Mouse (Mus musculus) adrenal gland, adult 10 weeks (tissue): ENCODE measurements around the gene Trim17. TPM values are rescaled to one million over a fixed set of nuclear protein-coding genes. Genes with fewer than 3 reads are reported as not detected.

ENCODE experiments used
- polyA plus RNA-seq: library from polyadenylated mRNA; stranded (reverse); fragments of 350-450 nt; fragmentation: Illumina TruSeq; extraction: RNeasy Lipid Tissue Mini Kit (QIAGEN cat#74804); gene quantifications from one replicate; pipeline ENCODE4 v1.2.3, GENCODE M21; 2014; ENCODE audit warnings: low read depth, low replicate concordance

The Trim17 gene
- polyA plus RNA-seq, result not detected

GRCm38 (mm10) chr11:58954420-58955142 is at the start of gene Trim17, which contains the start of gene Hist3h2a:
Gene Trim17 (plus strand): TSS chr11:58954685.
Gene Hist3h2a (plus strand): TSS chr11:58954685.

DNA sequence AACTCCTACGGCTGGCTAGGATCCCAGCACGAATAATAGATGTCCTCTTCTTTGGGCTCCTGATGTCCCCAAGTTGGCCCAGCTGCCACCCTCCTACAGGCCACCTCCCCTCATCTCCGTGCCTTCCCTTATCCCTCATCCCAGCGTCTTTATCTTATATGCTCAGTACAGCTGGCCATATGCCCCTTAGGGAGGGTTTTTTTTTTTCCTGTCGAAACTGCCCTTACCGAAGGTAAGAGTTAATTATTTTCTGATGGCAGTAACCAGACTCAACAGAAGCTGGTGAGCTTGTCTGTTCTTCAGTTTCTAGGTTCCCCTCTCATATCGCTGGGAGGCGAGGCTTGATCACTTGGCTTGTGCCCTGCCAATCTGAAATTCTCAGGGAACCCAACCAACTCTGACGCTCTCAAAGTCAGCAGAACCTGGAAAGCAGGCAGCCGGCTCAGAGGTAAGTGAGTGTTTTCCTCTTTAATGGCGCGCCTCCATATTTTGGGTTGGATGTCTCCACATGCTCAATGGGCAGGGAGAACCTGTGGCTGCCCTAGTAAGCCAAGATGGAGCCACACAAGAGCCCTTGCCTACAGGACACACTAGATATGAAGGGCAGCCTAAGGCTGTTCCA is 36.6 kb upstream of the Trim17 start, which contains the start of gene Btnl10:
Gene Btnl10 (plus strand): TSS at position 164 of the 622 bp plus-strand sequence.

DNA sequence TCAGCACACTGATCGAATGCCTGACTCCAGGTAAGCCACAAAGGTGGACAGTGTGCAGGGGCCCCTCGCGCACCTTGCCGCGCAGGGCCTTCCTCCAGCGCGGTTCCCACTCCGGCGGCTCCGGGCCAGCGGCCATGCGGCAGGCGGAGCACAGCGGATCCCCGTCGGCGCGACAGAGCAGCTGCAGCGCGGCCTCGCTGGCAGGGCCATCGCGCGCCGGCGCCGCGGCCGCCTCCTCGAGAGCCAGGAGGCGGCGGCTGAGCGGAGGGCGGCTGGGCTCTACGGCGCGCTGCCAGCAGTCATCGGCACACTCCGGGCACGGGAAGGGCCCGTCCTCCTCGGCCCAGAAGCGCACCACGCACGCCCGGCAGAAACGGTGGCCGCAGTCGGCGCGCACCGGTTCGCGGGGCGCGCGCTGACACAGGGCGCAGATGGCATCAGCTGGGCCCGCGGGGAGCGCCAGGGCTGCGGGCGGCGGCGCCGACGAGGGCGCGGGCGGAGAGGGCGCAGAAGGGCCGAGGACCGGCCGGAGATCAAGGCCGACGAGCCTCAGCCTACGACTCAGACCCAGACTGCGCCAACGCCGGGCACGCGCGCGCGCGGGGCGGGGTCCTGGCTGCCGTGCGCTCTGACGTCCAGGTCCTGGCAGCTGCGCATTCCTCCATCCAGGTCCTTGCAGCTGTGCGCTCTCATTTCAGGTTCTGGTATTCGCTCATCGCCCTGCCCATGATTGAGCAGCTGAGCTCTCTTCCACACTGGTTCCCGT is 16.0 kb upstream of the Trim17 start, which contains the start of gene Rnf187:
Gene Rnf187 (minus strand): TSS at position 595 of the 766 bp plus-strand sequence.

DNA sequence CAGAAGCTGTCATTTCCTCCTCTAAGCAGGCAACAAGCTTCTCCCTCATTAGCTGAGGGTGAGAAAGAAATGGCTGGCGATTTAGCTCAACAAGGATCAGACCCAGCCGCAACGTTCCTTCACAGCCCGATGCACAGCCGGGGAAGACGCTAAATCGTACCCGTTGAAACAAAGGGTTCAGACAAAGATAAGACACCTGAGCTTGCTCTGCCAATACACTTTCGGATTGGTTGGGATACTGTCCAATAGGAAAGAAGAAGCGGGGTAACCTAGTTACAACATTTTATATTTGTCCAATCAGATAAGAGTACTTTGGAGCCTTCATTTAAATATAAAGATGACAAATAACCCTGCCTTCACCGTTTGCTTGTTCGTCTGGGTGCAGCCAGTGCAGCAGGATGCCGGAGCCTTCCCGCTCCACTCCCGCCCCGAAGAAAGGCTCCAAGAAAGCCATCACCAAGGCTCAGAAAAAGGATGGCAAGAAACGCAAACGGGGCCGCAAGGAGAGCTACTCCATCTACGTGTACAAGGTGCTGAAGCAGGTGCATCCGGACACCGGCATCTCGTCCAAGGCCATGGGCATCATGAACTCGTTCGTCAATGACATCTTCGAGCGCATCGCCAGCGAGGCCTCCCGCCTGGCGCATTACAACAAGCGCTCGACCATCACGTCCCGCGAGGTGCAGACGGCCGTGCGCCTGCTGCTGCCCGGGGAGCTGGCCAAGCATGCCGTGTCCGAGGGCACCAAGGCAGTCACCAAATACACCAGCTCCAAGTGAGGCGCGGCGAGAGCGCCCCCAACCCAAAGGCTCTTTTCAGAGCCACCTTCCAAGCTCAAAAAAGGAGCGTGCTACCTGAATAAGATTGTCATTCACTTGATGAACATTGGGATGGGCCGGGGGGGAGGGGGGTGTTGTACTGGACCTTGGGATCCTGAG is 5.7 kb upstream of the Trim17 start, which contains the start of gene Hist3h2ba:
Gene Hist3h2ba (plus strand): TSS at position 379 of the 938 bp plus-strand sequence.

DNA sequence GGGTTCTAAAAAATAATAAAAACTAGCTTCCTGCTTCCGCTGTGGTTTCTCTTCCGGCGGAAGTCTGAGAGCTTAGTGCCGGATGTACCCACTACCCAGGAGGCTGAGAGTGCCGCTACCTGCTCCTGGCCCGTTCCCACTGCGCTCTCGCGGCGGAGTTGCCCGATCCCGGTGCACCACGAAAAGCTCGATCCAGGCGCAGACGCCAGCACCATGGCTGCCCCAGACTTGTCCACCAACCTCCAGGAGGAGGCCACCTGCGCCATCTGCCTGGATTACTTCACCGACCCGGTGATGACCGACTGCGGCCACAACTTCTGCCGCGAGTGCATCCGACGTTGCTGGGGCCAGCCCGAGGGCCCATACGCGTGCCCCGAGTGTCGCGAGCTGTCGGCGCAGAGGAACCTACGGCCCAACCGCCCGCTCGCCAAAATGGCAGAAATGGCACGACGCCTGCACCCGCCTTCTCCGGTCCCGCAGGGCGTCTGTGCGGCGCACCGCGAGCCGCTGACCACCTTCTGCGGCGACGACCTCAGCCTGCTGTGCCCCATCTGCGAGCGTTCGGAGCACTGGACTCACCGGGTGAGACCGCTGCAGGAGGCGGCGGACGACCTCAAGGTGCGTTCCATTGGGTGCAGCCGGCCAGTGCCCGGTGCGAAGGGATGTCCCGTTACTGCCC is 23.7 kb downstream of the Trim17 start, which contains the start of gene Trim11:
Gene Trim11 (plus strand): TSS at position 67 of the 679 bp plus-strand sequence.

Other genes starting within 250 kb of the Trim17 start
- not detected for gene Olfr318, start 230.7 kb upstream of the Trim17 start, polyA plus RNA-seq
- not detected for gene Olfr317, start 215.5 kb upstream of the Trim17 start, polyA plus RNA-seq
- gene Olfr316, start 202.0 kb upstream of the Trim17 start, polyA plus RNA-seq, result not detected
- gene Olfr315, start 181.5 kb upstream of the Trim17 start, polyA plus RNA-seq, result not detected
- not detected for gene Olfr314, start 171.7 kb upstream of the Trim17 start, polyA plus RNA-seq
- gene Fam183b, start 152.7 kb upstream of the Trim17 start, polyA plus RNA-seq, result 4.1 TPM
- gene Olfr313, start 139.7 kb upstream of the Trim17 start, polyA plus RNA-seq, result not detected
- not detected for gene Olfr312, start 125.4 kb upstream of the Trim17 start, polyA plus RNA-seq
- gene Olfr311, start 115.4 kb upstream of the Trim17 start, polyA plus RNA-seq, result not detected
- gene Gm12258, start 107.5 kb upstream of the Trim17 start, polyA plus RNA-seq, result 5.5 TPM
- gene 2810021J22Rik, start 87.5 kb upstream of the Trim17 start, polyA plus RNA-seq, result 6.7 TPM
- 5.9 TPM for gene Zfp39, start 50.5 kb upstream of the Trim17 start, polyA plus RNA-seq
- gene Btnl10, start 36.8 kb upstream of the Trim17 start, polyA plus RNA-seq, result not detected
- gene Rnf187, start 15.8 kb upstream of the Trim17 start, polyA plus RNA-seq, result 13.2 TPM
- not detected for gene Hist3h2ba, start 5.8 kb upstream of the Trim17 start, polyA plus RNA-seq
- 13.1 TPM for gene Hist3h2a, start within 50 bp of the Trim17 start, polyA plus RNA-seq
- 1.3 TPM for gene Trim11, start 23.4 kb downstream of the Trim17 start, polyA plus RNA-seq
- gene Obscn, start 181.7 kb downstream of the Trim17 start, polyA plus RNA-seq, result not detected
- gene Iba57, start 209.1 kb downstream of the Trim17 start, polyA plus RNA-seq, result 1.2 TPM
- not detected for gene Gjc2, start 228.5 kb downstream of the Trim17 start, polyA plus RNA-seq
- gene Guk1, start 237.5 kb downstream of the Trim17 start, polyA plus RNA-seq, result 5.7 TPM
- gene Mrpl55, start 247.8 kb downstream of the Trim17 start, polyA plus RNA-seq, result 14.6 TPM